Mouse (Mus musculus): ENCODE results near the gene Gm3115.
"Not testable (repeated sequence)": the region's sequence is repeated elsewhere in the genome, so short reads cannot be mapped to it uniquely, and the experiment has no call there.

GRCm38 (mm10) chr14:4083820-4084219 lies at the start of gene Gm3115:
- not testable (repeated sequence) for TF ChIP-seq CTCF (IDR thresholded peaks at IDR 0.05; ENCODE audit: control insufficient read depth, insufficient read depth, low read length); POLR2A (IDR thresholded peaks at IDR 0.05; ENCODE audit: borderline replicate concordance, control insufficient read depth, low read depth, low read length)

Data from bone marrow, adult 2 months (tissue).